Mouse (Mus musculus) embryonic facial prominence, embryonic 14.5 days (tissue): ENCODE measurements around the gene Chuk. TPM values are rescaled to one million over a fixed set of nuclear protein-coding genes. Genes with fewer than 3 reads are reported as not detected.
A peak's percentile ranks its signal among the peaks of the same experiment; 100 is the strongest.

Experiments used
- ATAC-seq: fragments of 200-750 bp; cut with Nextera tagmentation; 2 replicates; pipeline ENCODE4 v1.8.0; 2017; ENCODE audit warnings: low read depth, moderate number of reproducible peaks, moderate TSS enrichment
- DNase-seq: peaks from one replicate; pipeline ENCODE4 v3.0.0-alpha.2; 2015; ENCODE audit warnings: low spot score
- H3K27ac ChIP-seq: fragments of 300-500 bp; sonication (generic); replicated peaks from 2 replicates; pipeline ENCODE4 v1.5.1; 2014; ENCODE audit warnings: low read depth, mild to moderate bottlenecking, low read length, moderate library complexity
- H3K27me3 ChIP-seq: fragments of 300-500 bp; sonication (generic); replicated peaks from 2 replicates; pipeline ENCODE4 v1.6.1; 2014; ENCODE audit warnings: low read length; ENCODE audit not compliant: control insufficient read depth, insufficient read depth
- H3K36me3 ChIP-seq: fragments of 300-500 bp; sonication (generic); 2 replicates; pipeline ENCODE4 v1.6.1; 2014; ENCODE audit warnings: low read length, mixed read lengths; ENCODE audit not compliant: control insufficient read depth, insufficient read depth
- H3K4me1 ChIP-seq: fragments of 300-500 bp; sonication (generic); 2 replicates; pipeline ENCODE4 v1.6.1; 2014; ENCODE audit warnings: antibody characterized with exemption, low read length; ENCODE audit not compliant: control insufficient read depth, insufficient read depth
- H3K4me2 ChIP-seq: fragments of 300-500 bp; sonication (generic); 2 replicates; pipeline ENCODE4 v1.6.1; 2014; ENCODE audit warnings: low read depth, mild to moderate bottlenecking, low read length, moderate library complexity, mixed read lengths
- H3K4me3 ChIP-seq: fragments of 300-500 bp; sonication (generic); 2 replicates; pipeline ENCODE4 v1.5.1; 2014; ENCODE audit warnings: low read depth, mild to moderate bottlenecking, low read length
- H3K9ac ChIP-seq: fragments of 300-500 bp; sonication (generic); 2 replicates; pipeline ENCODE4 v1.6.1; 2014; ENCODE audit warnings: low read depth, mild to moderate bottlenecking, low read length, moderate library complexity, mixed read lengths
- H3K9me3 ChIP-seq: fragments of 300-500 bp; sonication (generic); 2 replicates; pipeline ENCODE4 v1.6.1; 2016; ENCODE audit warnings: low read length; ENCODE audit not compliant: control insufficient read depth
- WGBS: fragments of 180-500 bp; shearing (Covaris S2); extraction: QIAGEN DNeasy Blood & Tissue Kit; methylation state at CpG from one replicate; pipeline ENCODE4 v1.1.7; 2014; 5-methylcytosine and 5-hydroxymethylcytosine counted together
- polyA plus RNA-seq: library from polyadenylated mRNA; unstranded; fragments of >200 nt; fragmentation: Nextera tagmentation; extraction: Ambion mirVana; gene quantifications from 2 replicates; pipeline ENCODE4 v1.2.1, GENCODE M21; 2014

The Chuk gene
- 32.0 and 37.3 TPM in 2 replicates for polyA plus RNA-seq

- H3K4me3 ChIP-seq, result peak within 1 kb of the TSS; percentile 88
- H3K4me2 ChIP-seq, result peak within 1 kb of the TSS; percentile 70
- peak within 1 kb of the TSS; percentile 95 for H3K9ac ChIP-seq
- peak; percentile 99 for ATAC-seq
- H3K27ac ChIP-seq, result 0 out of 2 replicates have a peak within 1 kb of the TSS, but pooled peaks have one; percentile 50
- peak; percentile 98 for DNase-seq
- no peaks in the 10 kb centered on the region for H3K27me3 ChIP-seq
- no peaks in the 10 kb centered on the region for H3K9me3 ChIP-seq
- peaks cover 10% of the 10 kb centered on the region; the same call in 1 of the 2 replicates for H3K4me1 ChIP-seq
- H3K36me3 ChIP-seq, result peaks cover 21% of the 10 kb centered on the region
- under 1% methylated on average over 48 of the region's 67 CpGs for whole genome bisulfite sequencing
Observed at GRCm38 (mm10) chr19:44106831-44107660, at the start of gene Chuk. Chuk (minus strand) TSS chr19:44107480.

- WGBS, result 91% methylated on average over 10 of the region's 10 CpGs
- ATAC-seq (no peak), DNase-seq (no peak)
Observed at GRCm38 (mm10) chr19:44157005-44157404, 49.7 kb upstream of the Chuk start.

GRCm38 (mm10) chr19:44153781-44154180 lies 46.5 kb upstream of the Chuk start:
- H3K4me3 ChIP-seq, result no peak overlapping the region
- peaks cover 14% of the 10 kb centered on the region; the same call in 1 of the 2 replicates for H3K27me3 ChIP-seq
- no peaks in the 10 kb centered on the region for H3K9me3 ChIP-seq
- no peaks in the 10 kb centered on the region for H3K4me1 ChIP-seq
- H3K36me3 ChIP-seq, result no peaks in the 10 kb centered on the region
- no peak overlapping the region for H3K9ac ChIP-seq
- ATAC-seq (no peak), DNase-seq (no peak)
- H3K4me2 ChIP-seq, result no peak overlapping the region
- 80% methylated on average over 5 of the region's 5 CpGs for WGBS
- no peak overlapping the region for H3K27ac ChIP-seq

More at GRCm38 (mm10) chr19:44157005-44157404, 49.7 kb upstream of the Chuk start:
- H3K27me3 ChIP-seq, result peaks cover 9% of the 10 kb centered on the region; the same call in 1 of the 2 replicates
- H3K9me3 ChIP-seq, result no peaks in the 10 kb centered on the region
- no peak overlapping the region for H3K9ac ChIP-seq
- H3K4me1 ChIP-seq, result no peaks in the 10 kb centered on the region
- no peak overlapping the region for H3K4me2 ChIP-seq
- H3K27ac ChIP-seq, result no peak overlapping the region
- no peak overlapping the region for H3K4me3 ChIP-seq
- no peaks in the 10 kb centered on the region for H3K36me3 ChIP-seq

GRCm38 (mm10) chr19:44148991-44149390 lies 41.7 kb upstream of the Chuk start:
- DNase-seq (no peak), ATAC-seq (no peak)
- Histone ChIP-seq H3K36me3 (0 out of 2 replicates have a peak, but pooled peaks cover 5% of the 10 kb centered on the region), H3K9ac (no peak overlapping the region), H3K4me3 (no peak overlapping the region), H3K27me3 (0 out of 2 replicates have a peak, but pooled peaks cover 5% of the 10 kb centered on the region), H3K9me3 (no peaks in the 10 kb centered on the region), H3K4me2 (no peak overlapping the region), H3K27ac (no peak overlapping the region), H3K4me1 (peaks cover 8% of the 10 kb centered on the region; the same call in 1 of the 2 replicates)
- WGBS, result 74% methylated on average over 2 of the region's 2 CpGs

- DNase-seq (no peak), ATAC-seq (no peak)
- 29% methylated on average over 2 of the region's 2 CpGs for WGBS
- H3K4me2 ChIP-seq, result no peak overlapping the region
- H3K4me3 ChIP-seq, result no peak overlapping the region
- peaks cover 8% of the 10 kb centered on the region; the same call in 1 of the 2 replicates for H3K4me1 ChIP-seq
- H3K27me3 ChIP-seq, result 0 out of 2 replicates have a peak, but pooled peaks cover 5% of the 10 kb centered on the region
- peaks cover 10% of the 10 kb centered on the region; the same call in 1 of the 2 replicates for H3K36me3 ChIP-seq
- no peaks in the 10 kb centered on the region for H3K9me3 ChIP-seq
- no peak overlapping the region for H3K27ac ChIP-seq
- H3K9ac ChIP-seq, result no peak overlapping the region
Observed at GRCm38 (mm10) chr19:44148345-44148744, 41.1 kb upstream of the Chuk start.

- Histone ChIP-seq H3K4me3 (no peak overlapping the region), H3K27ac (no peak overlapping the region), H3K4me2 (no peak overlapping the region), H3K4me1 (peaks cover 8% of the 10 kb centered on the region; the same call in 1 of the 2 replicates), H3K36me3 (peaks cover 24% of the 10 kb centered on the region), H3K9me3 (no peaks in the 10 kb centered on the region), H3K27me3 (0 out of 2 replicates have a peak, but pooled peaks cover 5% of the 10 kb centered on the region), H3K9ac (no peak overlapping the region)
- WGBS, result 91% methylated on average over 8 of the region's 8 CpGs
- DNase-seq (no peak), ATAC-seq (no peak)
Observed at GRCm38 (mm10) chr19:44146951-44147350, 39.7 kb upstream of the Chuk start.

GRCm38 (mm10) chr19:44146568-44146879 lies 39.2 kb upstream of the Chuk start:
- Histone ChIP-seq H3K36me3 (peaks cover 28% of the 10 kb centered on the region), H3K27ac (no peak overlapping the region), H3K4me2 (peak overlapping the region; percentile 62), H3K9me3 (no peaks in the 10 kb centered on the region), H3K4me1 (peaks cover 8% of the 10 kb centered on the region; the same call in 1 of the 2 replicates), H3K4me3 (peak overlapping the region; percentile 64), H3K9ac (peak overlapping the region; percentile 75; the same call in 1 of the 2 replicates), H3K27me3 (0 out of 2 replicates have a peak, but pooled peaks cover 5% of the 10 kb centered on the region)
- ATAC-seq, result no peak; the same call in 1 of the 2 replicates
- DNase-seq, result no peak
- WGBS, result 61% methylated on average over 9 of the region's 9 CpGs

- Histone ChIP-seq H3K4me3 (peak within 1 kb of the TSS; percentile 64), H3K4me1 (peaks cover 8% of the 10 kb centered on the region; the same call in 1 of the 2 replicates), H3K36me3 (peaks cover 34% of the 10 kb centered on the region), H3K4me2 (peak within 1 kb of the TSS; percentile 62), H3K27ac (no peak within 1 kb of the TSS), H3K27me3 (0 out of 2 replicates have a peak, but pooled peaks cover 5% of the 10 kb centered on the region), H3K9ac (peak within 1 kb of the TSS; percentile 75), H3K9me3 (no peaks in the 10 kb centered on the region)
- 3% methylated on average over 45 of the region's 46 CpGs for WGBS
- DNase-seq (peak; percentile 83), ATAC-seq (peak; percentile 89)
Observed at GRCm38 (mm10) chr19:44145702-44146567, 38.7 kb upstream of the Chuk start, which contains the start of gene Bloc1s2. Bloc1s2 (minus strand) TSS chr19:44146446.
